Mouse (Mus musculus): Measurements from ENCODE around the gene Eml6. TPM values are rescaled to one million over a fixed set of nuclear protein-coding genes. Genes with fewer than 3 reads are reported as not detected.
A peak's percentile ranks its signal among the peaks of the same experiment; 100 is the strongest.
"Not testable (repeated sequence)": the region's sequence is repeated elsewhere in the genome, so short reads cannot be mapped to it uniquely, and the experiment has no call there.

Gene Eml6
- polyA plus RNA-seq, 1 experiment from 2014 or later: 1.4 TPM

- no peak for ATAC-seq (ENCODE audit: low FRiP score, low TSS enrichment)
- Histone ChIP-seq H3K27me3 (ENCODE audit: insufficient read depth, low read length) (no peaks in the 10 kb centered on the region), H3K9ac (replicated peaks; ENCODE audit: low read length) (no peak overlapping the region), H3K4me3 (ENCODE audit: low read length) (no peak overlapping the region), H3K9me3 (ENCODE audit: low read length) (no peaks in the 10 kb centered on the region), H3K27ac (ENCODE audit: low read length) (no peak overlapping the region), H3K4me2 (replicated peaks; ENCODE audit: low read depth, low read length) (no peak overlapping the region), H3K4me1 (ENCODE audit: insufficient read depth, low read length) (no peaks in the 10 kb centered on the region), H3K36me3 (ENCODE audit: insufficient read depth, low read length) (no peaks in the 10 kb centered on the region)
- WGBS: 86% methylated on average over 4 of the region's 4 CpGs
Measured at GRCm38 (mm10) chr11:29913180-29913579, 112.7 kb downstream of the Eml6 start.

GRCm38 (mm10) chr11:29909330-29909729 is 116.5 kb downstream of the Eml6 start:
- H3K27me3 ChIP-seq (ENCODE audit: insufficient read depth, low read length): no peaks in the 10 kb centered on the region
- no peak overlapping the region for H3K9ac ChIP-seq (replicated peaks; ENCODE audit: low read length)
- no peak overlapping the region for H3K4me3 ChIP-seq (ENCODE audit: low read length)
- no peak for ATAC-seq (ENCODE audit: low FRiP score, low TSS enrichment)
- H3K4me1 ChIP-seq (ENCODE audit: insufficient read depth, low read length): no peaks in the 10 kb centered on the region
- H3K4me2 ChIP-seq (replicated peaks; ENCODE audit: low read depth, low read length): no peak overlapping the region
- no peaks in the 10 kb centered on the region for H3K36me3 ChIP-seq (ENCODE audit: insufficient read depth, low read length)
- no peak overlapping the region for H3K27ac ChIP-seq (ENCODE audit: low read length)
- H3K9me3 ChIP-seq (ENCODE audit: low read length): no peaks in the 10 kb centered on the region

GRCm38 (mm10) chr11:29885160-29885559 is 140.7 kb downstream of the Eml6 start:
- Histone ChIP-seq H3K4me3 (ENCODE audit: low read length) (no peak overlapping the region), H3K9me3 (ENCODE audit: low read length) (no peaks in the 10 kb centered on the region), H3K27ac (ENCODE audit: low read length) (no peak overlapping the region), H3K4me2 (replicated peaks; ENCODE audit: low read depth, low read length) (no peak overlapping the region), H3K4me1 (ENCODE audit: insufficient read depth, low read length) (0 out of 2 replicates have a peak, but pooled peaks cover 2% of the 10 kb centered on the region), H3K36me3 (ENCODE audit: insufficient read depth, low read length) (no peaks in the 10 kb centered on the region), H3K9ac (replicated peaks; ENCODE audit: low read length) (no peak overlapping the region), H3K27me3 (ENCODE audit: insufficient read depth, low read length) (no peaks in the 10 kb centered on the region)
- WGBS: 3% methylated on average over 1 of the region's 1 CpGs
- ATAC-seq (ENCODE audit: low FRiP score, low TSS enrichment): peak; percentile 70; the same call in 1 of the 2 replicates

GRCm38 (mm10) chr11:29884355-29884754 is 141.5 kb downstream of the Eml6 start:
- Histone ChIP-seq H3K9me3 (ENCODE audit: low read length) (no peaks in the 10 kb centered on the region), H3K4me2 (replicated peaks; ENCODE audit: low read depth, low read length) (no peak overlapping the region), H3K36me3 (ENCODE audit: insufficient read depth, low read length) (no peaks in the 10 kb centered on the region), H3K27me3 (ENCODE audit: insufficient read depth, low read length) (no peaks in the 10 kb centered on the region), H3K4me1 (ENCODE audit: insufficient read depth, low read length) (0 out of 2 replicates have a peak, but pooled peaks cover 2% of the 10 kb centered on the region), H3K27ac (ENCODE audit: low read length) (no peak overlapping the region), H3K9ac (replicated peaks; ENCODE audit: low read length) (no peak overlapping the region), H3K4me3 (ENCODE audit: low read length) (no peak overlapping the region)
- 78% methylated on average over 1 of the region's 1 CpGs for WGBS
- no peak for ATAC-seq (ENCODE audit: low FRiP score, low TSS enrichment)

- no peak for ATAC-seq (ENCODE audit: low FRiP score, low TSS enrichment)
- 87% methylated on average over 4 of the region's 4 CpGs for WGBS
- H3K4me2 ChIP-seq (replicated peaks; ENCODE audit: low read depth, low read length): no peak overlapping the region
- H3K4me1 ChIP-seq (ENCODE audit: insufficient read depth, low read length): 0 out of 2 replicates have a peak, but pooled peaks cover 2% of the 10 kb centered on the region
- no peaks in the 10 kb centered on the region for H3K27me3 ChIP-seq (ENCODE audit: insufficient read depth, low read length)
- no peaks in the 10 kb centered on the region for H3K36me3 ChIP-seq (ENCODE audit: insufficient read depth, low read length)
- no peak overlapping the region for H3K9ac ChIP-seq (replicated peaks; ENCODE audit: low read length)
- H3K4me3 ChIP-seq (ENCODE audit: low read length): no peak overlapping the region
- no peak overlapping the region for H3K27ac ChIP-seq (ENCODE audit: low read length)
- no peaks in the 10 kb centered on the region for H3K9me3 ChIP-seq (ENCODE audit: low read length)
Measured at GRCm38 (mm10) chr11:29883024-29883423, 142.8 kb downstream of the Eml6 start.

GRCm38 (mm10) chr11:29879641-29880040 is 146.2 kb downstream of the Eml6 start:
- no peak overlapping the region for H3K9ac ChIP-seq (replicated peaks; ENCODE audit: low read length)
- H3K4me1 ChIP-seq (ENCODE audit: insufficient read depth, low read length): 0 out of 2 replicates have a peak, but pooled peaks cover 2% of the 10 kb centered on the region
- H3K27ac ChIP-seq (ENCODE audit: low read length): no peak overlapping the region
- 85% methylated on average over 2 of the region's 2 CpGs for WGBS
- no peak overlapping the region for H3K4me3 ChIP-seq (ENCODE audit: low read length)
- H3K4me2 ChIP-seq (replicated peaks; ENCODE audit: low read depth, low read length): no peak overlapping the region
- H3K27me3 ChIP-seq (ENCODE audit: insufficient read depth, low read length): no peaks in the 10 kb centered on the region
- no peaks in the 10 kb centered on the region for H3K36me3 ChIP-seq (ENCODE audit: insufficient read depth, low read length)
- no peak for ATAC-seq (ENCODE audit: low FRiP score, low TSS enrichment)
- H3K9me3 ChIP-seq (ENCODE audit: low read length): no peaks in the 10 kb centered on the region

- Histone ChIP-seq H3K4me3 (ENCODE audit: low read length) (no peak overlapping the region), H3K36me3 (ENCODE audit: insufficient read depth, low read length) (no peaks in the 10 kb centered on the region), H3K4me2 (replicated peaks; ENCODE audit: low read depth, low read length) (no peak overlapping the region), H3K9ac (replicated peaks; ENCODE audit: low read length) (no peak overlapping the region), H3K9me3 (ENCODE audit: low read length) (no peaks in the 10 kb centered on the region), H3K27ac (ENCODE audit: low read length) (no peak overlapping the region), H3K27me3 (ENCODE audit: insufficient read depth, low read length) (no peaks in the 10 kb centered on the region), H3K4me1 (ENCODE audit: insufficient read depth, low read length) (no peaks in the 10 kb centered on the region)
- no peak for ATAC-seq (ENCODE audit: low FRiP score, low TSS enrichment)
- WGBS: 91% methylated on average over 1 of the region's 1 CpGs
Measured at GRCm38 (mm10) chr11:29877981-29878380, 147.9 kb downstream of the Eml6 start.

- Histone ChIP-seq H3K9ac (replicated peaks; ENCODE audit: low read length) (no peak overlapping the region), H3K4me2 (replicated peaks; ENCODE audit: low read depth, low read length) (no peak overlapping the region), H3K4me1 (ENCODE audit: insufficient read depth, low read length) (no peaks in the 10 kb centered on the region), H3K4me3 (ENCODE audit: low read length) (no peak overlapping the region), H3K27ac (ENCODE audit: low read length) (no peak overlapping the region), H3K9me3 (ENCODE audit: low read length) (no peaks in the 10 kb centered on the region), H3K36me3 (ENCODE audit: insufficient read depth, low read length) (no peaks in the 10 kb centered on the region), H3K27me3 (ENCODE audit: insufficient read depth, low read length) (no peaks in the 10 kb centered on the region)
- ATAC-seq (ENCODE audit: low FRiP score, low TSS enrichment): no peak
- 52% methylated on average over 3 of the region's 3 CpGs for WGBS
Measured at GRCm38 (mm10) chr11:29877280-29877679, 148.6 kb downstream of the Eml6 start.

- not testable (repeated sequence) for H3K9me3 ChIP-seq (ENCODE audit: low read length); H3K27ac ChIP-seq (ENCODE audit: low read length); H3K27me3 ChIP-seq (ENCODE audit: insufficient read depth, low read length); H3K9ac ChIP-seq (replicated peaks; ENCODE audit: low read length); H3K4me1 ChIP-seq (ENCODE audit: insufficient read depth, low read length); ATAC-seq (ENCODE audit: low FRiP score, low TSS enrichment); H3K4me3 ChIP-seq (ENCODE audit: low read length); H3K36me3 ChIP-seq (ENCODE audit: insufficient read depth, low read length); H3K4me2 ChIP-seq (replicated peaks; ENCODE audit: low read depth, low read length)
- WGBS: 86% methylated on average over 1 of the region's 1 CpGs
Measured at GRCm38 (mm10) chr11:29874781-29875180, 151.1 kb downstream of the Eml6 start.

GRCm38 (mm10) chr11:29870174-29870573 is 155.7 kb downstream of the Eml6 start:
- WGBS: 88% methylated on average over 2 of the region's 2 CpGs
- no peaks in the 10 kb centered on the region for H3K9me3 ChIP-seq (ENCODE audit: low read length)
- no peak for ATAC-seq (ENCODE audit: low FRiP score, low TSS enrichment)
- H3K27me3 ChIP-seq (ENCODE audit: insufficient read depth, low read length): no peaks in the 10 kb centered on the region
- H3K4me2 ChIP-seq (replicated peaks; ENCODE audit: low read depth, low read length): no peak overlapping the region
- H3K9ac ChIP-seq (replicated peaks; ENCODE audit: low read length): no peak overlapping the region
- H3K4me1 ChIP-seq (ENCODE audit: insufficient read depth, low read length): no peaks in the 10 kb centered on the region
- no peaks in the 10 kb centered on the region for H3K36me3 ChIP-seq (ENCODE audit: insufficient read depth, low read length)
- H3K27ac ChIP-seq (ENCODE audit: low read length): no peak overlapping the region
- H3K4me3 ChIP-seq (ENCODE audit: low read length): no peak overlapping the region

Measured in kidney, embryonic 16.5 days (tissue).